Mouse (Mus musculus) spleen, adult 2 months (tissue): ENCODE measurements around the gene Shisa4. TPM values are rescaled to one million over a fixed set of nuclear protein-coding genes. Genes with fewer than 3 reads are reported as not detected.

Experiments used
- DNase-seq, 2 experiments: peaks; one replicate each; pipeline versions ENCODE4 v3.0.0 to v3.0.0-alpha.2; 2012 to 2021; ENCODE audit warnings: low spot score in 2 of 2, low read depth in 1 of 2
- H3K27ac ChIP-seq: fragments of 200-500 bp; 2 replicates; pipeline ENCODE4 v1.5.1; 2012; ENCODE audit warnings: low read length, inconsistent platforms; ENCODE audit not compliant: insufficient read depth
- H3K27me3 ChIP-seq: fragments of 200-500 bp; 2 replicates; pipeline ENCODE4 v1.6.1; 2012; ENCODE audit warnings: mild to moderate bottlenecking, moderate library complexity, low read length, inconsistent platforms; ENCODE audit not compliant: control insufficient read depth, insufficient read depth
- H3K36me3 ChIP-seq: fragments of 200-500 bp; 2 replicates; pipeline ENCODE4 v1.6.1; 2012; ENCODE audit warnings: mild to moderate bottlenecking, low read length, inconsistent platforms; ENCODE audit not compliant: control insufficient read depth, insufficient read depth
- H3K4me1 ChIP-seq: fragments of 200-500 bp; 2 replicates; pipeline ENCODE4 v1.6.1; 2011; ENCODE audit warnings: inconsistent platforms; ENCODE audit not compliant: control insufficient read depth, insufficient read depth, insufficient read length
- H3K4me3 ChIP-seq: fragments of 200-500 bp; 2 replicates; pipeline ENCODE4 v1.5.1; 2011; ENCODE audit warnings: mild to moderate bottlenecking, inconsistent platforms; ENCODE audit not compliant: insufficient read depth, insufficient read length; ENCODE audit errors: extremely low read depth
- CTCF ChIP-seq: fragments of 200-500 bp; IDR thresholded peaks from 2 replicates; pipeline ENCODE4 v1.5.1; 2011; ENCODE audit warnings: mild to moderate bottlenecking, inconsistent platforms; ENCODE audit not compliant: insufficient read depth, insufficient read length, insufficient replicate concordance; ENCODE audit errors: extremely low read depth
- POLR2A ChIP-seq: fragments of 200-500 bp; IDR thresholded peaks from 2 replicates; pipeline ENCODE4 v1.6.1; 2011; ENCODE audit warnings: low read depth, low read length, inconsistent platforms
- WGBS: fragments of 180-500 bp; shearing (Covaris S2); methylation state at CpG from one replicate; pipeline ENCODE4 v1.1.7; 2018; 5-methylcytosine and 5-hydroxymethylcytosine counted together
- polyA plus RNA-seq: library from polyadenylated mRNA; depleted of rRNA; stranded (reverse); fragments of >200 nt; gene quantifications from 2 replicates; pipeline ENCODE4 v1.2.3, GENCODE M21; 2012; rRNA removed

The Shisa4 gene
- polyA plus RNA-seq, result 4.2 and 8.2 TPM in 2 replicates

GRCm38 (mm10) chr1:135374868-135375581 is at the start of gene Shisa4:
TSS of gene Shisa4 (minus strand) at chr1:135375237.
- WGBS, result 8% methylated on average over 38 of the region's 38 CpGs
- no peak within 1 kb of the TSS for H3K27ac ChIP-seq
- TF ChIP-seq CTCF, result no peak
- TF ChIP-seq POLR2A, result no peak
- no peaks in the 10 kb centered on the region for H3K36me3 ChIP-seq
- no peak for DNase-seq
- no peaks in the 10 kb centered on the region for H3K4me1 ChIP-seq
- peaks cover 3% of the 10 kb centered on the region; the same call in 1 of the 2 replicates for H3K27me3 ChIP-seq
- H3K4me3 ChIP-seq, result peak within 1 kb of the TSS; percentile 28; the same call in 1 of the 2 replicates

GRCm38 (mm10) chr1:135422772-135423171 is 47.7 kb upstream of the Shisa4 start:
- no peak overlapping the region for H3K4me3 ChIP-seq
- H3K27ac ChIP-seq, result no peak overlapping the region
- DNase-seq, result no peak
- H3K27me3 ChIP-seq, result no peaks in the 10 kb centered on the region
- H3K36me3 ChIP-seq, result peaks cover 12% of the 10 kb centered on the region
- 90% methylated on average over 6 of the region's 6 CpGs for WGBS
- no peaks in the 10 kb centered on the region for H3K4me1 ChIP-seq
- TF ChIP-seq POLR2A, result no peak
- no peak for TF ChIP-seq CTCF

- Histone ChIP-seq H3K4me3 (no peak overlapping the region), H3K4me1 (no peaks in the 10 kb centered on the region), H3K27me3 (no peaks in the 10 kb centered on the region; the same call in 1 of the 2 replicates), H3K27ac (no peak overlapping the region), H3K36me3 (peaks cover 35% of the 10 kb centered on the region)
- DNase-seq, result no peak
- no peak for TF ChIP-seq CTCF
- no peak for TF ChIP-seq POLR2A
These were observed 39.0 kb upstream of the Shisa4 start for GRCm38 (mm10) chr1:135413996-135414395.

- 83% methylated on average over 4 of the region's 4 CpGs for WGBS
- TF ChIP-seq CTCF (no peak), POLR2A (no peak)
- Histone ChIP-seq H3K27ac (no peak overlapping the region), H3K4me1 (no peaks in the 10 kb centered on the region), H3K36me3 (peaks cover 30% of the 10 kb centered on the region), H3K4me3 (no peak overlapping the region), H3K27me3 (no peaks in the 10 kb centered on the region; the same call in 1 of the 2 replicates)
- no peak for DNase-seq
These were observed 37.1 kb upstream of the Shisa4 start for GRCm38 (mm10) chr1:135412130-135412529.

- no peaks in the 10 kb centered on the region for H3K27me3 ChIP-seq
- DNase-seq, result no peak
- no peak for TF ChIP-seq POLR2A
- no peak for TF ChIP-seq CTCF
- 61% methylated on average over 2 of the region's 2 CpGs for WGBS
- H3K36me3 ChIP-seq, result peaks cover 30% of the 10 kb centered on the region
- no peak overlapping the region for H3K27ac ChIP-seq
- H3K4me3 ChIP-seq, result no peak overlapping the region
- H3K4me1 ChIP-seq, result no peaks in the 10 kb centered on the region
These were observed 35.9 kb upstream of the Shisa4 start for GRCm38 (mm10) chr1:135410967-135411366.

- peaks cover 41% of the 10 kb centered on the region for H3K36me3 ChIP-seq
These were observed 33.9 kb upstream of the Shisa4 start for GRCm38 (mm10) chr1:135408973-135409372.

GRCm38 (mm10) chr1:135405356-135405755 is 30.3 kb upstream of the Shisa4 start:
- Histone ChIP-seq H3K4me1 (no peaks in the 10 kb centered on the region), H3K4me3 (no peak overlapping the region), H3K27me3 (no peaks in the 10 kb centered on the region), H3K27ac (no peak overlapping the region), H3K36me3 (peaks cover 44% of the 10 kb centered on the region)
- no peak for DNase-seq
- TF ChIP-seq POLR2A (no peak), CTCF (no peak)
- 80% methylated on average over 7 of the region's 7 CpGs for WGBS

More at GRCm38 (mm10) chr1:135408973-135409372, 33.9 kb upstream of the Shisa4 start:
- DNase-seq, result no peak
- no peak overlapping the region for H3K27ac ChIP-seq
- TF ChIP-seq CTCF, result no peak
- H3K4me3 ChIP-seq, result no peak overlapping the region
- 95% methylated on average over 4 of the region's 4 CpGs for WGBS
- H3K27me3 ChIP-seq, result no peaks in the 10 kb centered on the region
- no peaks in the 10 kb centered on the region for H3K4me1 ChIP-seq
